Mouse (Mus musculus) c-Kit-positive CD71-negative TER-119-negative erythroid progenitor cells, embryonic 14.5 days (primary cell): ENCODE measurements around the gene Gtf2ird1.

Source experiments
- DNase-seq: peaks from one replicate; pipeline ENCODE4 v3.0.0-alpha.2; 2013; ENCODE audit warnings: low read depth

The Gtf2ird1 gene

DNA sequence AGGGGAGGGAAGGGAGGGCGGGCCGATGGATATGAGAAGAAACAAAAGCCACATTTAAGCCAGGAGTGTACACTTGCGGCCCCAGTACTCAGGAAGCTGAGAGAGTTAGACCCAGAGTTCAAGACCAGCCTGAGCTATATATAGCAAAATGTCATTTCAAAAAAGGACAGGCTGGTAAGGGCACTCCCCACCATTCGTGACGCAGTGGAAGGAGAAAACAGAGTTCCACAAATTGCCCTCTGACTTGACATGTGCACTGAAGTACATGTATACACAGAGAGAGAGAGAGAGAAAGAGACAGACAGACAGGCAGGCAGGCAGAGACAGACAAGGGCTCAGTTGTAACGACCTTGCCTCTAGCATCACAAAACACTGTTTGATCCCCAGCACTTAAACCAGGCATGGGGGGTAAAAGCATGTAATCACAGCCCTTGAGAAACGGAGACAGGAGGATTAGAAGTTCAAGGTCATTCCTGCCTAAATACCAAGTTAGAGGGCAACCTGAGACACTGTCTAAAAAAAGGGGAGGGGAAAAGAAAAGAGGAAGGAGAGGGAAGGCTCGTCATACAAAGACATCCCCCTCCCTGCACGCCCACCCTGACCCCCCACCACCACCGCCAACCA, 11.2 kb downstream of the Gtf2ird1 start:
- DNase-seq: no peak

DNA sequence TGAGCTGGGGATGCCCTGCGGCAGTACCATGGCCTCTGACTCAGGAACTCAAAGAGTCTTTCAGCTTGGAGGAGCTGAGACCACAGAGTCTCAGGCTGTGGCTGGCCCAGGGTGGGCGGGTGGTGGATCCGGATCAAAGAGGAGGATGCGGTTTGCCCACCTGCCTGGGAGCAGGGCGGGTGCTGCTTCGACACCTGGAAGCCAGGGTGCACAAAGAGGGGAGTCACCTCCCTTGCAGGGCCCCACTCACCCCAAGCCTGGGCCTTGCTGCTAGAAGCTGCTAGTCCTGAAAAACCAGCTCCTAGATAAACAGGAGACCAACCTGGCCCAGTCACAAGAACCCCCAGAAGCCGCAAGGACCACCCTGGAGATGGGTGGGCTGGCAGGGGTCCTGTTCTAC, 12.0 kb downstream of the Gtf2ird1 start:
- DNase-seq: no peak

DNA sequence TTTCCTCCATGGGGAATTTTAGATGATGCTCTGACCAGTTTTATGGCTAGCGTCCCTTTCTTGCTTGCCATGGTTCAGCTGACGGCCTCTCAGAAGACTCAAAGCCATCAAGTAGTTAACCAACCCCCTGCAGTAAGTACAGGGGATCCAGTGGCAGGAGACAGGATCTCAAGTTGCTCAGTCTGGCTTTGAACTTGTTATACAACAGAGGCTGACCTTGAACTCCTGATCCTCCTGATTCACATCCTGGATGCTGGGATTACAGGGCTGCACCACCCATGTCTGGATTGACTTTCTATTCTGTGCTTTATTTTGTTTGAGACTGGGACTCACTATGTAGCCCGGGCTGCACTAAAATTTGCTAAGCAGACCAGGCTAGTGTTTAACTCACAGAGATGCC, 14.4 kb downstream of the Gtf2ird1 start:
- no peak for DNase-seq

DNA sequence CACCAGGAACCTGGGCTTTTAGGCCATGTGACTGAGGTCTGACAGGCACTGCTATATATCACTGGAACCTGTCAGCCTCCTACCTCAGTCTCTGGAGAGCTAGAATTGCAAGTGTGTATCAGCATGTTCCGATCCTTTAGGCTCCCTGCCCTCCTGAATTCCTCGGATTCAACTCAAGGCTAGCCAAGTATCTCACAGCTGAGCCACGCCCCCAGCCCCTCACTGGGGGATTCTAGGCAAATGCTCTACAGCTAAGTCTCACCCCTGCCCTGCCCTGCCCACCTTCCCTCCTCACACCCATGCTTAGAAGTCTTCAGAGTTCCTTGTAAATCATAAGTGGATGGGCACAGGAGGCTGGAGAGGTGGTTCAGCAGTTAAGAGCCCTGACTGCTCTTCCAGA, 15.4 kb downstream of the Gtf2ird1 start:
- no peak for DNase-seq

DNA sequence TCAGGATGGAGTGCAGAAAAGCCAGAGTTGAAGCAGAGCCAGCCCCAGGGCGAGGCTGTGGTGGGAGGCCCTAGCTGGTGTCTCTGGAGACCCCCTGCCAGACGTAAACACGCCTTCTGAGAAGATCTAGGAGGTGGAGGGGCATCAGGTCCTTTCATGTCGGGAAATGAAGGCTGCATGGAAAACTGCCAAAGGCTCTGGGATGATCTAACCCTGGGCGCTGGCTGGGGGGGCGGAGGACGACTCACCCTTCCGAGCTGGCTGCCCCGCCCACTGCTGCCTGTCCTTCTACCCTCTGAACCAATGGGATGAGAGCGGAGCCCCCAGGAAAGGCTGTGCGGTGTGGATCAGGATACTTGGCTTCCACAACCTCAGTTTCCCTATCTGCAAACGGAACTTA, 16.4 kb downstream of the Gtf2ird1 start:
- no peak for DNase-seq

DNA sequence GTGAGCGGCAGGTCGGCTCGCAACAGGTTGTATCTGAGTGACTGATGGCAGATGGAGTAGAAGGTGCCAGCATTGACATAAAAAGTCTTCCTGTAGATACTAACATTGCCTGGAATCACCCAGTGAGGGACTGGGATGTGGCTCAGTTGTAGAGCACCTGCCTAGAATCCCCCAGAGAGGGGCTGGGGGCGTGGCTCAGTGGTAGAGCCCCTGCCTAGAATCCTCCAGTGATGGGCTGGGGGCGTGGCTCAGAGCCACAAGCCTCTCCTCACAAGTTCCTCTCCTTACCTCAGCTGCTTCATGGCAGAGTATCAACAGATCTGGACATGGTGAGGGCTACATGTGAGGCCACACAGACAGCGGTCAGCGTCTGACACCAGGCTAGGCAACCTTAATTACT, 17.0 kb downstream of the Gtf2ird1 start:
- DNase-seq: no peak

DNA sequence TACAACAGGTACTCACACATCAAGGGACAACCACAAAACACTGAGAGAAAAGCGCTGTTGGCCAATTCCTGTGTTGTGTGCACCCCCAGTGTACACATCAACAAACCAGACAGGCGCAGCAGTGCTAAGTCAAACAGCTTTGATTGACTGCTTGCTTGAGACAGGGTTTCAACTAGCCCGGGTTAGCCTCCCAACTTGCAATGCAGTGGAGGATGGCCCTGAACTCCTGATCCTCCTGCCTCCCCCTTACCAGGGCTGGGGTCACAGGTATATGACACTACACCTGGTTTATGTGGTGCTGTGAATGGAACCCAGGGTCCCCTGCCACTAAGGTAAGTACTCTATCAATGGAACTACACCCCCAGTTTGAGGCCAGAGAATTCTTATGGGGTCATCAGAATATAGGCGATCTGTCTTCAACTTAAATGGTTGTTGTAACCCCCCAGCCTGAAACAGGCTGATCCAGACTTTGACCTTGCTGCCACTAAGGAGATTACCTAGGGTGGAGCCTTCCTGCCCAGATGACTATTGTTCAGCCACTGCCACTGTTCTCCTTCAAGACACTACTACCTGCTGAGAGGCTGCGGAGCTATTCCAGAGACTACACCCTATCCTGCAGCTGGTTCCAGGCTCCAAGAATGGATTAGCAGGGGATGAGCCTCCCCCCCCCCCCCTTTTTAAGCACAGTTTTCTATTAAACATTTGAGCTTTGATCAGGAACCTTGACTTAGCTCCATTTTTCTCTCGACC, 17.7 kb downstream of the Gtf2ird1 start:
- no peak for DNase-seq

DNA sequence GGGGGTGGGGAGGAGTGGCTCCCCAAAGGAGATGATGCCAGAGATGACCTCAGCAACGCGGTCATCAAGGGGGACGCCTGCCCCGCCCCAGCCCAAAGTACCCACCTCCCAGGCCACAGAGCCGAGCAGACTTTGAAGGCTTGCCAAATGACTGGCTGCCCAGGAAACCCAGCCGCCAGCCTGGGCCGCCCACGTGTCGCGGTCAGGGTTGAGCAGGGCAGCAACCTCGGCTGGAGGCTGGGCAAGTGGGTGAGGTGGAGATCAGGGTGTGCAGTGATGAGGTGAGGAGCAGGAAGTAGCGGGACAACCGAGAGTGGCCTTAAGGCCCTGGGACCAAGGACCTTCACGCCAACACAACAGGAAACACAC, 19.1 kb downstream of the Gtf2ird1 start:
- DNase-seq: no peak

DNA sequence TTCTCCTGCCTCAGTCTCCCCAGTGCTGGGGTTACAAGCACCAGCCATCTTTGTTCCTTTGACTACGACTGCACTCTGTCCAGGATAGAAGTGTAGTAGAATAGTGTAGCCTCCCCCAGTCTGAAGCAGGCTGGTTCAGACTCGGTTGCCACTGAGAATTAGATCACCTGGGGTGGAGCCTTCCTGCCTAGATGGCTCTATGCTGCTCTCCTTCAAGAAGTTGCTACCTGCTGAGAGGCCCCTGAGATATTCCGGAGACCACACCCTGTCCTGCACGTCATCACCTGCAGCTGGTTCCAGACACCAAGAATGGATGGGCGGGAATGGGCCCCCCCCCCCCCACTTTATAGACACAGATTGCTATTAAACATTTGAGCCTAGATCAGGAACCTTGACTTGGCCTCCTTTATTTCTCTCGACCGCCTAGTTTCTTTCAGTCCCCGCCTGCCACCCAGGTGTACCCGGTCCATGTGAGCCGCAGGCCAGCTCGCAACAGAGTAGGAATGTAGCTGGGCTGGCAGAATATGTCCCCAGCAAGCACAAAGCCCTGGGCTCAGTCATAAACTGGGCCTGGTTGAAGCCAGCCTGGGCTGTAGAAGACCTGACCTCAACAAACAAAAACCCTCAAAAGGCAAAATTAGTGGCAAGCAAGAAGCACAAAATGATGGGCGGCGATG, 19.6 kb downstream of the Gtf2ird1 start:
- DNase-seq: no peak

DNA sequence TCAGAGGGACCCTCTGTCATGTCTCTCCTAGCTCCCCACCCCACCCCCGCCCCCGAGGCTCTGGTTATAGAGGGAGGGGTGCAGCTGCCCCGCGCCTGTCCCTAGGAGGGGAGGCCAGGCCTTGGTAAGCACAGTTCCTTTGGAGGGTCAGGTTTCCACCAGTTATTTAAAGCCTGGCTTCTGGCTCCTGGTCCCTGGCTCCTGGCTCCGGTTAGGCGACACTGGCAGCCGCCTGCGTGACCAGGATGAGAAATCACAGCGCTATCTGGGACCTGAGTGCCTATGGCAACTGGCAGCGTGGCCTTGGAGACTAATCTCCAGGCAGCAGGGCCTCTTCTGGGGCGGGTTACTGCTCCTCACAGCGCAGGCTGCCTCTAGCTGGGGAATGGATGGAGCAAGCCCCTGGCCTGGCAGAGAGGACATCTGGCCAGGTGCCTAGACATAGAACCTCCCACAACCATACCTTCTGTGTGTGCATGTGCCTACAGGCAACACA, 20.6 kb downstream of the Gtf2ird1 start:
- DNase-seq: no peak

DNA sequence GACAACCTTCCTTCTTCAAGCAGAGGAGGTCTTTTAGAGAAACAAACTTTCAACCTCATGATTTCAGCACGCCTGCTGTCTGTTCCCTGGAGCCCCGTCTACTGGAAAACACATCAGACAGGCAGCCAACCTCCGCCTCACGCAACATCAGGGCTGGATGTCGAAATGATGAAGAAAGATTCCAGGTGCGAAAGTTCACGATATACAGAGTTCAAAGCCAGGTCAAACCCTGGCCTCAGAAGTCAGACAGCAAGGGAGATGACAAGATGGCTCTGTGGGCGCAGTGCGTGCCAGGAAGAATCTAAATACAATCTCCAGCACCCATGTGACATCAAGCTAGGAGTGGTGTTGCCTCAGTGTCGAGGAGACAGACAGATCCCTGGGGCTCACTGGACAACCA, 23.4 kb downstream of the Gtf2ird1 start:
- no peak for DNase-seq

DNA sequence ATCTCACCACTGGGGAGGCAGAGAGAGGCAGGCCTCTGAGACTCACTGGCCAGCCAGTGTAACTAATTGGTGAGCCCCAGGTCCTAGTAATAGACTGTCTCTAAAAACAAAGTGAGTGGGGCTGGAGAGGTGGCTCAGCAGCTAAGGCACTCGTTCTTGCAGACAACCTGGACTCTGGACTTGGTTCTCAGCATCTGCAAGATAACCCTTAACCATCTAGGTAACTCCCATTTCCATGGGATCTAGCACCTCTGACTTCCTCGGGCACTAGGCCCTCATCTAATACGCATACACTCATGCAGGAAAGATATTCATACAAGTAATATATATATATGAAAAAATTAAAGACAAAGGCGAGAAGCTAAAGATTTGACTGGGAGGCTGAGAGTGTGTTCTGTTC, 26.4 kb downstream of the Gtf2ird1 start:
- no peak for DNase-seq

DNA sequence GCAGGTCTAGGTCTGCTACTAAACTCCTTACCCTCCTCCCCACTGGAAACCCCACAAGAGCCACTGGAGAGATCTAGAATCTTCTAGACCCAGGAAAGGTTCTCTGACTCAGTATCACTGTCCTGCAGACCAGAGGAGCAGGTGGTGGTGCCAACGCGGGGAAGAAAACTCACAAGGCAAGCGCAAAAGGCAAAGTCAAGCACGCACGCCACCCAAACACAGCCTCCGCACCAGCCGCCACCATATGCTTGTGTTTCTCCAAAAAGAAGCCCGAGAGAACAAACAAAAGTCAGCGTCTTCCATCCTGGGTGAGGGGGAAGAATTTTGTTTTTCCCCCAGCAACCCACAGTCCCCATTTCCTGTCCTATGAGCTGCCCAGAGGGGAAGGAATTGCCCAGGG, 28.9 kb downstream of the Gtf2ird1 start:
- no peak for DNase-seq

DNA sequence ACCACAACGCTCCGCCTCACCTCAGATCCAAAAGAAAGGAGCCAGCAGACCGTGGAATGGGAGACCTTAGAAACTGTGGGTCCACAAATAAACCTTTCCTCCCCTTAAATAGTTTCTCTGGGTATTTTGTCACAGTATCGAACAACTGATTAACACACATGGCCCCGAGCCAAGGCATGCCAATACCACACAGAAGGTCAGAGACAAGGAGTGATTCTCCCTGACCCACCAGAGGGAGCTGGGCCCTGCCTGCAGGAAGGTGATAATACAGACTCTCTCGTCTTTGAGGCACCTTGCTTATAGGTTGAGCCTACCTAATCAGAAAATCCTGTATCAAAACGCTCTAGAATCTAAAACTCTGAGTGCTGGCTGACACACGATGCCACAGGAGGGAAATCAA, 30.9 kb downstream of the Gtf2ird1 start:
- DNase-seq: no peak

DNA sequence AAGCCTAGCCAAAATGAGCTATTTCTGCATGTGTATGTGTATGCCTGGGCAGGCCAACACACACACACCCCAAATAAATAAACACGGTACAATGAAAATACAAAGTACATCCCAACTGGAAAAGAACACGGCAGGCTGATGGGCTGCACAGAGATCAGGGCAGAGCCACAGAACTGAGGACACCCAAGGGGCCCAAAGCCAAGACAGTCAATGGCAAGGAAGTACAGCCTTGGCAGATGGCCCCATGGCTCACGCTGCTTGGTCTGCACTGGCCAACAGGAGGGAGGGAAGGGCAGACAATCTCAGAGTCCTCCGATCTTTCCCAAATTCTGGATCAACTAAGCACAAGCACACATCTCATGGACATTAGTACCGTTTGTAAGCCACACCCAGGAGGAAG, 32.6 kb downstream of the Gtf2ird1 start:
- DNase-seq: no peak

DNA sequence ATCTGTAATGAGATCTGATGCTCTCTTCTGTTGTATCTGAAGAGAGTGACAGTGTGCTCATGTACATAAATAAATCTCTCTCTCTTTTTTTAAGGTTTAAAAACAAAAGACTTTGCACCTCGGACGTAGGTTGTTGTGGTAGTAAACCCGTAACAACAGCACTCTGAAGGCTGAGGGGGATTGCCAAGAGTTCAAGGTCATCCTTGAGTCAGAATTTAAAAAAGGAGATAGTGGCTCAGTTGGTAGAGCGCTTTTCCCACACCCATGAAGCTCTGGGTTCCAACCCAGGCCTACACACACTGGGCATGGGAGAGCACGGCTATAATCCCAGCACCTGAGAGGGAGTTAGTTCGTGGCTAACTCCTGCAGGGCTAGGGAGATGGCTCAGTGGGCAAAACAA, 33.1 kb downstream of the Gtf2ird1 start:
- DNase-seq: no peak

DNA sequence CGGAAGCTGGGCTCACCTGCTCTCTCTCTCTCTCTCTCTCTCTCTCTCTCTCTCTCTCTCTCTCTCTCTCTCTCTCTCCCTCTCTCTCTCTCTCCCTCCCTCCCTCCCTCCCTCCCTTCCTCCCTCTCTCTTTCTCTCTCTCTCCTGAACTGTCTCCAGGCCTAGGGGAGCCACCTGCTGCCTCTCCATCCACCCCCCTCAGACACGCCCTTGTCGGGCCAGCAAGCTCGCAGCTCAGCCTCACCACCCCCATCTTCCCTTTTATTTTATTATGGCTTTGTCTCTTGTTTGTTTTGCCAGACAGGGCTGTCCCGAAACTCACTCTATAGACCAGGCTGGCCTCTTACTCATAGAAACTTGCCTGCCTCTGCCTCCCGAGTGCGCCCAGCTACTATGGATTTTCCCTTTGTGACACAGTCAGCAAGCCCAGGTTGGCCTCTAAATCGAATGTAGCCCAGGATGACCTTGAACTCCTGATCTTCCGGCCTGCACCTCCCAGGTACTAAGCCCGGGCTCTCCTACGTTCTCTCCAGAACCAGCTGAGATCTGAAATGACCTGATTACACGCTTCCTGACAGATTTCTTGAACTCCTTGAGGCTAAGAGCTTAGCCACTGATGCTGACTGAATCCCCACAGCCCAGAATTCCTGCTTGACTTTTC, 34.1 kb downstream of the Gtf2ird1 start:
- no peak for DNase-seq

DNA sequence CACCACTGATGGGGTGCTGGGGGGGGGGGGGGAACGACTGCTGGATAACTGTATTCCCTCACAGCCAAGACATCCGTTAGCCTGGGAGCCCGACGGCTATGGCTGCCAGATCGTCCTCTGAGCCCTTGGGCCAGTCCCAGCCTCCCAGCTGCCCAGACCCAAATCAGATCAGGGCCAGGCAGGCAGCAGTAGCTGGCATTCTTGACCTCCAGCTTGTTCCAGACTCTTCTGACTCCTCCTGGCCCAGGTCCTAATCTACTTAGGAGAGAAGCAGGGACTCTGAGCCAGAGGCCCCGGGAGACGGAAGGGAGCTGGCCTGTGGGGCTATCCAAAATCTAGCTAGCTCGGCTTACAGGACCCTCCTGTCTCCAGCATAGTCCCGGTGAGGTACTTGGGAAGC, 35.5 kb downstream of the Gtf2ird1 start:
- DNase-seq: no peak

DNA sequence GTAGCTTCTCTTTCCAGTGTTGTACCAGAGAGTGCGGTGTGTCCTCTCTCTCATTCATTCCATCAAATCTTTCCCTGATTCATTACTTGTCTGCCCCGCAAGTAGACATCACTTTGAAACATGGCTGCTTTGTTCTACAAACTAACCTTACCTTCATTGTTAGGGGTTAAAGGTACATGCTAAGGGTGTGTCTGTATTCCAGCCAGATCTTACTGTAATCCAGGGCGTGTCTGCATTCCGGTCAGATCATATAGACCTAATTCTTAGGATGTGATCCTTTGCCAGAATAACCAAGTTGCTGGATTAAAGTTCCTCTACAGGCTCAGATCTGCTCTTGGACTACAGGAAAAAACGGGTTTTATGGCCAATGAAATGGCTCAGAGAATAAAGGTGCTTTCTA, 36.8 kb downstream of the Gtf2ird1 start:
- no peak for DNase-seq

DNA sequence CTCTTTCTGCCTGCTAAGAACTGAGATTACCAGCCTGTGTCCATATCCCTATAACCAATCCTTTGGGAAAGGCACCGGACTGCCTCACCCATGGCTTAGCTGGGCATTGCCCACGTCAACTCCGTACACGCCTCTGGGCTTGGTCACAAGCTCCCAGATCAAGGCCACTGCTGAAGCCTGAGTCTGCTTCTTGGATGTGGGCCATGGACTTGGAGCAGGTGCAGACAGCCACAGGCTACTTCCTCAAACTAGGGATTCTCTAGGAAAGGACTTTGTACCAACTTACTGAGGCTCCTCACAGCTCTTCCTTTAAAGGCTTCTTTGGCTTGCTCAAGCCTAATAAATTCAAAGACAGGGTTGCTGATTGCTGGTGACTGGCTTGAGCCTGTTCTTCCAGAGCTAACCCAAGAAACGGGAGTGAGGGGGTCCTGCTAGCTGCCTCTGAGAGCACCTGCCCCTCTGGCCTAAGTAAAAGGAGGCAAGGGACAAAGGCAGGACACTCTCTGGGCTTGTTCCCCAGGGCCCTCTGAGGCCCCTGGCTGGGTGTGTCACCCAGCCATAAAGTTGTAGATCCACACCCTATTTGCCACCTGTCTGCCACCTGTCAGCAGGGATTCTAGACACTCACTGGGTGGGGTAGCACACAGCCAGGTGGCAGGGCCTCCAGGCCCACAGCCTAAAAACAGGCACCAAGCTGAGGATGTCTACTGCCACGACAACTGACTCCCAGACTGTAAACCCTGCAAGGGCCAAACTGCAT, 38.0 kb downstream of the Gtf2ird1 start:
- DNase-seq: no peak

DNA sequence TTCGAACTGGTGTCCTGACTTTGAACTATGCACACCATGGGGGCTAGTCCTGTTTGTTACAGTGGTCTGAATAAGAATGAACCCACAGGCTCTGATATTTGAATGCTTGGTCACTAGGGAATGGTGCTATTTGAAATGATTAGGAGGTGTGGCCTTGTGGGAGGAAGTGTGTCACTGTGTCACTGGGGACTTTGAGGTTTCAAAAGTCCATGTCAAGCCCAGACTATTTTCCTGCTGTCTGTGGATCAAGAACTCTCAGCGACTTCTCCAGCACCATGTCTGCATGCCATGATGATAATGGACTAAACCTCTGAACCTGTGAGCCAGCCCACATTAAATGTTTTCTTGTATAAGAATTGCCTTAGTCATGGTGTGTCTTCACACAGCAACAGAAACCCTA, 44.2 kb downstream of the Gtf2ird1 start:
- no peak for DNase-seq

DNA sequence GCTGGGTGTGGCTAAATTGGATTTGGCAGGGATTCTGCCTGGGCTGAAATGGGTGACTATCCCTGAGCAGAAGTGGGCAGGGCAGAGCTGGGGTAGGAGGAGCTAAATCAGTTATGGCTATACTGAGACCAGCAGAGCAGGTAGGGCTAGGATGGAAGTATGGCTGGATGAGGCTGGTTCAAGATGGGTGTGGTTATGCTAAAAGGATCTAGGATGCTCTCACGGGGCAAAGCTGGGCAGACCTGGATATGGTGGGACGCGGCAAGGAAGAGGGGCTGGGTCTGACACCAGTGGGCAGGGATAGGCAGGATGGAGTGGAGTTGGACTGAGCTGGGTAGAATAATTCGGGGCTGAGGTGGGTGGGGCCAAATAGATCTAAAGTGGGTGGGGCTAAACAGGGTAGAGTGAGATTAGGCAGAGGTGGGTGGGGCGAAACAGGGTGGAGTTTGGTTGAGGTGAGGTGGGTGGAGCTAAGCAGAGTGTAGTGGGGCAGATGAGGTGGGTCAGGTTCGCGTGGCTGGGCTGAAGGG, 46.1 kb downstream of the Gtf2ird1 start:
- DNase-seq: no peak
